Mouse (Mus musculus) liver, postnatal 0 days (tissue): ENCODE measurements around the gene Akap2.

Experiments used
- CTCF ChIP-seq: sonication (generic); IDR thresholded peaks from 2 replicates; pipeline ENCODE4 v1.5.1; 2016; ENCODE audit warnings: antibody characterized with exemption, low read depth
- EP300 ChIP-seq: IDR thresholded peaks from 2 replicates; pipeline ENCODE4 v1.6.1; 2016; ENCODE audit warnings: antibody characterized with exemption, low read depth, mild to moderate bottlenecking

DNA sequence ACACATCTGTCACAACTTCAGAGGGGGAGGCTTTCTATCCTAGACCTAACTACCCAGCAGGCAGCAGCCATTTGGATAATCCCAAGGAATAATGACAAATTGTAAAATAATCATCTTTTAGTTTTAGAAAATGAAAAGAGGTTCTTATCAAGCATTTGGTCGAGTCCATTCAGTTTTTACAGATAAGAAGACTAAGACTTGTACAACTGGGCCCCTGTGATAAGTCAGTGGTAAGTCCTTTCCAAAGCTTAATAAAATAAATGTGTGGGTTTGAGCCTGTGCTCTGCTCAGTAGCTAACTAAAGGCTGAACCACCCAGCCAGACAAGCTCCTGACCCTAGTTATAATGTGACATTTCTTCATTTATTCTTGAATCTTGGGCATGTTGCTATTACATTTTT is 81.8 kb downstream of the Akap2 start:
- TF ChIP-seq CTCF (no peak), EP300 (peak; percentile 69)
